Mouse (Mus musculus): ENCODE results near the gene Fntb.
"Not testable (repeated sequence)": the region's sequence is repeated elsewhere in the genome, so short reads cannot be mapped to it uniquely, and the experiment has no call there.

Fntb gene

GRCm38 (mm10) chr12:76765354-76765851 is at the start of gene Fntb, which contains the start of gene Churc1:
Fntb (plus strand) TSS chr12:76765589.
Churc1 (plus strand) TSS chr12:76765538.
- DNase-seq (ENCODE audit: low spot score), result peak; percentile 96

- DNase-seq (ENCODE audit: low spot score), result no peak
Observed at GRCm38 (mm10) chr12:76718384-76718783, 47.0 kb upstream of the Fntb start.

- no peak for DNase-seq (ENCODE audit: low spot score)
Observed at GRCm38 (mm10) chr12:76720572-76720971, 44.8 kb upstream of the Fntb start.

- DNase-seq (ENCODE audit: low spot score), result no peak
Observed at GRCm38 (mm10) chr12:76722026-76722425, 43.4 kb upstream of the Fntb start.

- no peak for DNase-seq (ENCODE audit: low spot score)
Observed at GRCm38 (mm10) chr12:76727955-76728354, 37.4 kb upstream of the Fntb start.

GRCm38 (mm10) chr12:76750866-76751459 is 14.4 kb upstream of the Fntb start:
- DNase-seq (ENCODE audit: low spot score), result no peak

- peak; percentile 63 for DNase-seq (ENCODE audit: low spot score)
Observed at GRCm38 (mm10) chr12:76752652-76753318, 12.6 kb upstream of the Fntb start.

- no peak for DNase-seq (ENCODE audit: low spot score)
Observed at GRCm38 (mm10) chr12:76765901-76766630, 677 bp downstream of the Fntb start.

- no peak for DNase-seq (ENCODE audit: low spot score)
Observed at GRCm38 (mm10) chr12:76770841-76771500, 5.6 kb downstream of the Fntb start.

GRCm38 (mm10) chr12:76771540-76771939 is 6.2 kb downstream of the Fntb start:
- no peak for DNase-seq (ENCODE audit: low spot score)

GRCm38 (mm10) chr12:76774652-76775051 is 9.3 kb downstream of the Fntb start:
- DNase-seq (ENCODE audit: low spot score), result no peak

GRCm38 (mm10) chr12:76775132-76775531 is 9.7 kb downstream of the Fntb start:
- no peak for DNase-seq (ENCODE audit: low spot score)

- DNase-seq (ENCODE audit: low spot score), result no peak
Observed at GRCm38 (mm10) chr12:76776898-76777297, 11.5 kb downstream of the Fntb start.

- no peak for DNase-seq (ENCODE audit: low spot score)
Observed at GRCm38 (mm10) chr12:76777845-76778244, 12.5 kb downstream of the Fntb start.

- DNase-seq (ENCODE audit: low spot score), result no peak
Observed at GRCm38 (mm10) chr12:76778305-76779083, 13.1 kb downstream of the Fntb start.

GRCm38 (mm10) chr12:76779951-76780350 is 14.6 kb downstream of the Fntb start:
- no peak for DNase-seq (ENCODE audit: low spot score)

- DNase-seq (ENCODE audit: low spot score), result no peak
Observed at GRCm38 (mm10) chr12:76780639-76781468, 15.5 kb downstream of the Fntb start.

GRCm38 (mm10) chr12:76784056-76784619 is 18.7 kb downstream of the Fntb start:
- DNase-seq (ENCODE audit: low spot score), result no peak

GRCm38 (mm10) chr12:76790446-76791084 is 25.2 kb downstream of the Fntb start:
- DNase-seq (ENCODE audit: low spot score), result no peak

GRCm38 (mm10) chr12:76792540-76792939 is 27.2 kb downstream of the Fntb start:
- not testable (repeated sequence) for DNase-seq (ENCODE audit: low spot score)
